Mouse (Mus musculus): ENCODE measurements around the gene 2310003L06Rik.

DNA sequence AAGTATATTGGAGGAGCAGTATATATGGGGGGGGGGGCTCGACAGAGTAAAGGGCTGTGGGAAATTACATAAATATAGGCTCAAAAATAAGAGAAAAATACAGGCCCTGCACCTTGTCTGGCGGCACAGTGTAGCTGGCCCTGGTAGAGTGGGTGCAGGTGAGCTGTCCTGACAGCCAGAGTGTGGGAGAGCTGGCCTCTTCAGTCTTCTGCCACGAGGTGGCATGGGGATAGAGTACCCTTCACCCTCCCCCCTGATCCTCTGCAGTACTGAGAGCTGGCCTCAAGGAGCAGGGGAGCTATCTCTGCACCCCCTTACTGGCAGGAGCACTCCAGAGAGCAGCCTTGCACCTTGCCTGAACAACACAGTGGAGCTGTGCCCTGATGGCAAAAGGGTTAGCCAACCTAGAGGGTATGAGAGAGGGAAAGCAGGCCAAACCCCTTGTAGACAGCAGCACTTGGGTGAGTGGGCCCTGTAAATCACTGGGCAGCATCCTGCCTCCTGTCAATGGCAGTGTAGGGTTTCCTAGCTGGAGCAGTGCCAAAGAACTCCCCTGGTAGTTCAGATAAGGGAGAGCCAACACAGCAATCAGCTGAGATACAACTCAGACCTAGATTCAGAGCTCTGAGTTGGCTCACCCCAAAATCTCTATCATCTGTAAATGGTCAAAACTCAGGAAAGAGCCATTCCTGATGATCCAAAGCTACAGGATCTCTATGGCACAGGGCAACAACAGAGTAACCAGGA is 13.4 kb downstream of the 2310003L06Rik start:
- no peak for TF ChIP-seq CTCF (IDR thresholded peaks at IDR 0.05; ENCODE audit: insufficient read depth, low read length)
- TF ChIP-seq POLR2A (IDR thresholded peaks at IDR 0.05; ENCODE audit: borderline replicate concordance, extremely low read depth, low read depth, low read length), result no peak

All from lung, adult 2 months (tissue).